Mouse (Mus musculus): ENCODE results near the gene Eps15l1. TPM values are rescaled to one million over a fixed set of nuclear protein-coding genes. Genes with fewer than 3 reads are reported as not detected.

Eps15l1 gene
- total RNA-seq, 4 experiments from 2014 or later = 16.3 to 22.2 (median 20.9) TPM

DNA sequence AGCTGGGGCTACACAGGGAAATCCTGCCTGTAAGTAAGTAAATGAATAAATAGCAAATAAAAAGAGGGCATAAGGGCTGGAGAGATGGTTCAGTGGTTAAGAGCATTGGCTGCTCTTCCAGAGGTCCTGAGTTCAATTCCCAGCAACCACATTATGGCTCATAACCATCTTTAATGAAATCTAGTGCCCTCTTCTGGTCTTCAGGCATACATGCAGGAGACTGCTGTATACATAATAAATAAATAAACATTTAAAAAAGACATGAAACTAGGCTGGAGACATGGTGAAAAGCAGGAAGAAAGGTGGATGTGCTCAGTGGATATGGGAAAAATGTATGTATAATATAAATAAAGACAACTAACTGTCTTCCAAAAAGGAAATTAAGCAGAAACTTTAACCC, 128.0 kb downstream of the Eps15l1 start:
- DNase-seq (ENCODE audit: low spot score in 2 of 2) = no peak

DNA sequence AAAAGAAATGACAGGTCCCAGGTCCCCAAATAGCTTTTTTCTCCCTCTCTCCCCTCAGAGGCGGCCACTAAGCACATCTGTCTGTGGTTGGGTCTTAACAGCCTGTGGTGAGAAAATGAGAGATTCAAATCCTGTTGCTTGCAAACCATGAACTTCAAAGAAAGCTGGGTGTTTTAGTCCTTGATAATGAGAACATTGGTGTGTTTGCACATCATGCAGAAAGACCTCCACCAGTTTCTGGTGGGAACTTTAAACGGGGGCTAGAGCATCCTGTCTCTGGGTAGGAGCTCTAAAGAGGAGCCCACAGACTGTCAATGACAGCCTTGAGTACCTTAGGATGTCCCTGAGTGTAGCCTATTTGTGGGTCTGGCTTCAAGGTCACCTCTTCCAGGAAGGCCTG, 130.2 kb downstream of the Eps15l1 start:
- no peak for DNase-seq (ENCODE audit: low spot score in 2 of 2)

Small RNAs within 50 kb of the gene (microRNA-seq; reads per million reads assigned to microRNA genes)
- gene Mir7068 = 4.2 reads per million

Other genes with a start within 250 kb of the Eps15l1 start
- not detected for gene Hsh2d, start 231.8 kb downstream of the Eps15l1 start, total RNA-seq (2022)
- gene Cib3, start 208.6 kb downstream of the Eps15l1 start, total RNA-seq (2022) = not detected
- gene Gm11034, start 207.8 kb downstream of the Eps15l1 start, total RNA-seq (2022) = not detected
- gene Fam32a, start 201.7 kb downstream of the Eps15l1 start, total RNA-seq (2022) = 1 to 10 TPM; 5.9 to 9.7 (median 7.9) TPM
- 10 to 100 TPM; 17.6 to 20.9 (median 19.1) TPM for gene Ap1m1, start 181.4 kb downstream of the Eps15l1 start, total RNA-seq (2022)
- gene Gm10282, start 116.2 kb downstream of the Eps15l1 start, total RNA-seq (2022) = 1 to 10 TPM; 1.7 to 3.2 (median 2.8) TPM
- 10 to 100 TPM in 3 of 4 experiments, 1 to 10 TPM in 1; 6.8 to 14.3 (median 11.5) TPM for gene Klf2, start 102.4 kb downstream of the Eps15l1 start, total RNA-seq (2022)
- gene Calr3, start 22.4 kb upstream of the Eps15l1 start, total RNA-seq (2022) = 1 to 10 TPM; 3.7 to 4.5 (median 4.2) TPM
- gene 1700030K09Rik, start 22.4 kb upstream of the Eps15l1 start, total RNA-seq (2022) = 1 to 10 TPM; 3.0 to 5.2 (median 3.6) TPM
- 10 to 100 TPM; 23.3 to 28.2 (median 25.7) TPM for gene Cherp, start 53.8 kb upstream of the Eps15l1 start, total RNA-seq (2022)
- 10 to 100 TPM; 51.0 to 59.0 (median 54.8) TPM for gene Slc35e1, start 71.2 kb upstream of the Eps15l1 start, total RNA-seq (2022)
- 1 to 10 TPM; 6.5 to 8.3 (median 7.7) TPM for gene Med26, start 126.8 kb upstream of the Eps15l1 start, total RNA-seq (2022)
- gene Smim7, start 149.6 kb upstream of the Eps15l1 start, total RNA-seq (2022) = 10 to 100 TPM; 69.1 to 77.1 (median 75.1) TPM
- gene Tmem38a, start 150.6 kb upstream of the Eps15l1 start, total RNA-seq (2022) = 1,000 to 10,000 TPM; 1,273 to 1,305 (median 1,290) TPM
- 1 to 10 TPM in 1 of 4 experiments, under 1 TPM in 3; 0.75 to 1.1 (median 0.82) TPM for gene Nwd1, start 225.3 kb upstream of the Eps15l1 start, total RNA-seq (2022)

Data from gastrocnemius, adult 8-10 months (tissue).